Mouse (Mus musculus): ENCODE measurements around the gene Miip. TPM values are rescaled to one million over a fixed set of nuclear protein-coding genes. Genes with fewer than 3 reads are reported as not detected.

The Miip gene
- 52.2 and 53.4 TPM in 2 replicates for polyA plus RNA-seq (2016; fragmentation: Nextera tagmentation; extraction: Ambion mirVana)

DNA sequence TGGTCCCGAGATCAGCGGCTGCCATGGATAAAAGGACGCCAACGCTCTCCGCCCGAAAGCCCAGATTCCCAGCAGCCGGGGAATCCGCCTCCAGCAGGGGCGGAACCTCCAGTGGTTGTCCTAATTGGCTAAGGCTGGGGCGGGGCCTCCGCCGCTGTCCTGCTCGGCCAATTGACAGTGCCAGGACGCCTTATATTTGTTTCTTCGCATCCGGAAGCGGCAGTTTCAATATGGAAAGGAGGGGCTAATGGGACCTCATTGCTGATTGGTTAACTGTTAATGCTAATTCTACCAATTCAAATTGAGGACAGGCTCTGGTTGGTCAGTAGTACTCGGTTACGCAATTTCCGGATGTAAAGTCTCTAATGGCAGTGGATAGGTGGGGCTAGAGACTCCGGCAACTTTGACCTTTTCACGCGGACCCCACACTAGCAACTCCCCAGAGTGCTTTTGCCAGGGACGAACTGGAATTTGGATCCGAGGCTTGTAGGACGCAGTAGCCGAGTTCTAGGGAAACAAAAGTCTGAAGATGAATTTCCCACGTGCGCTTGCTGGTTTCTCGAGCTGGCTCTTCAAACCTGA is at the start of gene Miip, which contains the start of gene Fv1:
Gene Miip (minus strand): TSS at position 367 of the 582 bp plus-strand sequence.
Gene Fv1 (plus strand): TSS at position 530 of the 582 bp plus-strand sequence.
- Histone ChIP-seq H3K4me2 (replicated peaks) (peak within 1 kb of the TSS; percentile 80), H3K27ac (no peak within 1 kb of the TSS), H3K4me1 (peaks cover 23% of the 10 kb centered on the region), H3K9me3 (no peaks in the 10 kb centered on the region), H3K27me3 (replicated peaks) (no peaks in the 10 kb centered on the region), H3K36me3 (peaks cover 44% of the 10 kb centered on the region), H3K9ac (peak within 1 kb of the TSS; percentile 75), H3K4me3 (peak within 1 kb of the TSS; percentile 76)
- WGBS: under 1% methylated on average over 30 of the region's 30 CpGs
- peak; percentile 98 for ATAC-seq (ENCODE audit: low FRiP score, low read depth)

DNA sequence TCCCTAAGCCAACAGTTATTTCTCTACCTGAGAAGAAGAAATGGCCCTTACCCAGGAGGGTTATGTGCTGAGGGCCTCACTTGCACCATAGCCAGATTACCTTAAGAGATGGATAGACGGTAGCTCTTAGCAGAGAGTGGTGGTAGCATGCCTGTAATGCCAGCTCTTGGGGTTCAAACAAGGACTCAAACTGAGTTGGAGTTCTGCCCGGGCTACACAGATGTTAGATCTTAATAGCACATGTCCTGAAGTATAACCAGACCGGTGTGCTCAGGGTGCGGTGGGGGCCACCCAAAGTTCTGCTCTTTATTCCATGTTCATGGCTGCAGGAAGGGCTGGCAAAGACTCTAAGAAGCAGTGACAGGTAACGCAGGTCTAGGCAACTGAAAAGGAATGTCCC is 40.9 kb upstream of the Miip start:
- Histone ChIP-seq H3K4me2 (replicated peaks) (no peak overlapping the region), H3K36me3 (0 out of 2 replicates have a peak, but pooled peaks cover 3% of the 10 kb centered on the region), H3K9me3 (no peaks in the 10 kb centered on the region), H3K4me1 (no peaks in the 10 kb centered on the region), H3K27me3 (replicated peaks) (no peaks in the 10 kb centered on the region), H3K27ac (no peak overlapping the region), H3K9ac (no peak overlapping the region), H3K4me3 (no peak overlapping the region)
- 90% methylated on average over 5 of the region's 5 CpGs for WGBS
- ATAC-seq (ENCODE audit: low FRiP score, low read depth): no peak

DNA sequence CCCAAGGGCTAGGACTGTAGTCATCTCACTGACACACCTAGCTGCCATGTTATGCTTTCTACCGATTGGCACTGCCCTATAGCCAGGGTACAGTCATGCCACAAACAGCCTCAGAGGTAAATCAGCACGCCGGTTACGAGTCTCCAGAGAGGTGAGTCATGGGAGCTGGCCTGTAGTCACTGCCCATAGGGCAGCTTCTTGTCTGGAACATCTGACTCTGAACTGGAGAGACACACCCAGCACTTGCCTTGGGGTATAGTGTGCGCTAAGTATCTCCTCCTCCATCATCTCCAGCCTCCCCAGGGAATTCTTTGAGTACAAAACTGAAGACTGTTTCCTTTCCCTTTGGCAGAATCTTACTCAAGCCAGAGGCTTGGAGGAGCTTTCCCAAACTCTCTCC is 37.6 kb upstream of the Miip start:
- no peaks in the 10 kb centered on the region for H3K27me3 ChIP-seq (replicated peaks)

DNA sequence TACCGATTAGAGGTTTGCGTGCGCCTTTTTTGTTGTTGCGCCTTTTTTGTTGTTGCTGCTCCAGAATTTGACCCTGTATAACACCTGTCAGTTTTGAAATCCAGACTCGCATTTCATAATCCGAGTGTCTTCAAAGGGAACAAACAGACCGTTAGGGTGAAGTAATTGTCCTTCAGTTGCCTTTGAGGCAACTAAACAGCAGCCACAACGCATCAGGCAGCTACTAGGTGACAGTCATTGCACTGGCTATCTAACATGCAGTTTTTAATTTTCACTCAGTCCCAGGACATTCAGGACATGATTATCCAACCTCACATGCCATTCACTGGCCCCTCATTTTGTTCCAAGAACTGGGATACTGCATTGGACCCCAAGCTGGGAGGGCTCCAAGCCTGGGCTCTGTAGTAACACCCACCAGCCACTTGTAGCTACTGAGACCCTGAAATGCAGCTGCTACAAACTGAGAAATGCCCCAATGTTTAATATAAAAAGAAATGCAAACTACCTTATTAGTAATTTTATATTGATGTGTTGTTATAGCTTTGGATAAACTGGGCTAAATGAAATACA is 36.6 kb upstream of the Miip start:
- H3K36me3 ChIP-seq: peaks cover 24% of the 10 kb centered on the region; the same call in 1 of the 2 replicates
- H3K27me3 ChIP-seq (replicated peaks): no peaks in the 10 kb centered on the region
- H3K4me1 ChIP-seq: peaks cover 7% of the 10 kb centered on the region
- peak overlapping the region; percentile 72 for H3K4me2 ChIP-seq (replicated peaks)
- peak; percentile 23 for ATAC-seq (ENCODE audit: low FRiP score, low read depth)
- H3K9ac ChIP-seq: no peak overlapping the region
- no peaks in the 10 kb centered on the region for H3K9me3 ChIP-seq
- WGBS: 3% methylated on average over 8 of the region's 8 CpGs
- H3K4me3 ChIP-seq: peak overlapping the region; percentile 89
- H3K27ac ChIP-seq: no peak overlapping the region

More for the DNA sequence above, 37.6 kb upstream of the Miip start:
- Histone ChIP-seq H3K36me3 (peaks cover 14% of the 10 kb centered on the region; the same call in 1 of the 2 replicates), H3K9ac (no peak overlapping the region), H3K4me3 (no peak overlapping the region), H3K27ac (no peak overlapping the region), H3K4me2 (replicated peaks) (no peak overlapping the region), H3K9me3 (no peaks in the 10 kb centered on the region), H3K4me1 (peaks cover 7% of the 10 kb centered on the region)
- WGBS: 89% methylated on average over 5 of the region's 5 CpGs
- ATAC-seq (ENCODE audit: low FRiP score, low read depth): no peak

DNA sequence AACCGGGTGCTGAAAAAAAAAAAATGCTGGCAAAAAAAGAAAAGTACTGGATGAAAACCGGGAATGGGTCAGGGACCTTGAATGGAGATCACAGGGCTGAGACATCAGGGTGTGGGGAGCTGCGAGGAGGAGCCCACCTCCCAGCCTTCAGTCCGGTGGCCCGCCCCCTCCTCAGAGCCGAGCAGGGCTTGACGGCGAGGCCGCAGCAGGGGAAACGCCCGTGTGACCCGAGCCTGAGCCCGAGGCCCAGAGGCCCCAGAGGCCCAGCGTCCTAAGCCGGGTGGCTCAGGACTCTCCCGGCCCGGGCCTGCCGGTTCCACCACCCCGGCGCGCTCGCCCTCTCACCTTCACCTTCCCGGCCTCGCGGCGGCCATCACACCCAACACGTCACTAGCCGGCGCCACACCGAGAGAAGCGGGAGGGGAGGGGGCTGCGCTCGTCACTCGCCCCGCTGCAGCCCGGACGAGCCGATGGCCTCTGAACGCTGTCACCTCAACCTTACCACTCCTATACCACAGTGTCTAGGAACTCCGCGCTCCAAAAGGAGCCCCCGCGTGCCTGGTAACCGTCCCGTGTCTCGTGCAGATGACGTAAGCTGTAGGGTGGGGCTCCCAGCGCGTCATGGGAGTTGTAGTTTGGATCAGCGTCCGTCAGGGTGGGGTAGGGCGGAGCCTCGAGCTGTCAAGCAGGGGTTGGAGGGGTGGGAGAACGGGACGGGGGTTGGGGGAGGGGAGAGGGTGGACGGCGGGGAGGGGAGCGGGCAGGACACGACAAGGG is 35.9 kb upstream of the Miip start, which contains the start of gene Mfn2:
Gene Mfn2 (minus strand): TSS at position 392 of the 777 bp plus-strand sequence.
- no peaks in the 10 kb centered on the region for H3K27me3 ChIP-seq (replicated peaks)

DNA sequence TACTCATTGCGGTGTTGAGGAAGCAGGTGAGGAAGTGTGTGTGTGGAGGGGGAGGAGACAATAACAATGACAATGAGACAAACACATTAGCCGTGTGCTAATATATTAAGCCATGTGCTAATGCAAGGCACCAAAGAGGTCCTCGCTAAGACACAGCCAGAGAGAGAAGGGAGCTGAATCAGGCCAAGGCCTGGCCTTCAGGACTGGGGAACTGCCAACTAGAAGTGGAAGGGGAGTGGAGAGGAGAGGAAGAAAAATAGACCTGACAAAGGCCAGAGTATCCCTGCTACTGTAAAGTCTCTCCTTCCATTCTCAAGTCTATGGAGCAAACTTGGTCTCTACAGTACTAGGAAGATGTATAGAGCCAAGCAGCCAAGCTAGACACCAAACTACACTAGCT is 35.0 kb upstream of the Miip start:
- WGBS: 88% methylated on average over 3 of the region's 3 CpGs
- H3K36me3 ChIP-seq: peaks cover 39% of the 10 kb centered on the region
- ATAC-seq (ENCODE audit: low FRiP score, low read depth): no peak
- H3K4me1 ChIP-seq: peaks cover 7% of the 10 kb centered on the region
- H3K27ac ChIP-seq: no peak overlapping the region
- H3K27me3 ChIP-seq (replicated peaks): no peaks in the 10 kb centered on the region
- H3K9ac ChIP-seq: peak overlapping the region; percentile 84; the same call in 1 of the 2 replicates
- H3K4me3 ChIP-seq: peak overlapping the region; percentile 89
- peak overlapping the region; percentile 72 for H3K4me2 ChIP-seq (replicated peaks)
- no peaks in the 10 kb centered on the region for H3K9me3 ChIP-seq

More for the DNA sequence above, 35.9 kb upstream of the Miip start, which contains the start of gene Mfn2:
- peaks cover 30% of the 10 kb centered on the region for H3K36me3 ChIP-seq
- peak within 1 kb of the TSS; percentile 72 for H3K4me2 ChIP-seq (replicated peaks)
- peaks cover 7% of the 10 kb centered on the region for H3K4me1 ChIP-seq
- WGBS: under 1% methylated on average over 59 of the region's 59 CpGs
- no peak within 1 kb of the TSS for H3K27ac ChIP-seq
- peak within 1 kb of the TSS; percentile 89 for H3K4me3 ChIP-seq
- H3K9me3 ChIP-seq: no peaks in the 10 kb centered on the region
- H3K9ac ChIP-seq: peak within 1 kb of the TSS; percentile 84
- peak; percentile 95 for ATAC-seq (ENCODE audit: low FRiP score, low read depth)

DNA sequence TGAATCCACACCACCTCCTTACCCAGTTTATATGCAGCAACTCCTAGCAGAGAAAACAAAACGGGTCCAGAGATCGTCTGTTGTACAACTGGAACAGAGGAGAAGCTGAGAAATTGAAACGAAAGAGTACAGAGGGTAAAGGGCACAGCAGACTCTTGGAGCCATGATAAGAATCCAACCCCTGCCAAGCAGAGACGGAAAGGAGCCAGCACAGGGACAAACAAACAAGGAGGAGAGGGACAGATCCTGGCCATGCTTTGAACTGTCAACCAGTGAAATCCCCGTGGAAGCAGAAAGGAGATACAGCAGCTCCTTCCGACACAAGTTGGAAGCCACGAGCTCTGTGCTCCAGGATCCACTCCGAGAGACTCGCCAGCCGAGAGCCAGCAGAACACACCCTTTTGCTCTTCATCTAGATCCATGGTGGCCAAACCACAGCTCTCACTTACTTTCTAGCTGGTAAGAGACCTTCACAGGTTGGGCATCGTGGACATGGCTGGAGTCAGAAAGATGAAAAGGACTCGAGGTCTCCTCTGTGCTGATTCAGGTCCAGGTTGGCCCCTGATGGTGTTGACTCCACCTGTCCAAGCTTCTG is 34.4 kb upstream of the Miip start:
- WGBS: 92% methylated on average over 12 of the region's 12 CpGs
- H3K9me3 ChIP-seq: no peaks in the 10 kb centered on the region
- H3K9ac ChIP-seq: no peak overlapping the region
- H3K4me2 ChIP-seq (replicated peaks): no peak overlapping the region; the same call in 1 of the 2 replicates
- ATAC-seq (ENCODE audit: low FRiP score, low read depth): no peak
- no peak overlapping the region for H3K27ac ChIP-seq
- H3K36me3 ChIP-seq: peaks cover 45% of the 10 kb centered on the region
- no peak overlapping the region for H3K4me3 ChIP-seq
- H3K4me1 ChIP-seq: peaks cover 7% of the 10 kb centered on the region
- no peaks in the 10 kb centered on the region for H3K27me3 ChIP-seq (replicated peaks)

DNA sequence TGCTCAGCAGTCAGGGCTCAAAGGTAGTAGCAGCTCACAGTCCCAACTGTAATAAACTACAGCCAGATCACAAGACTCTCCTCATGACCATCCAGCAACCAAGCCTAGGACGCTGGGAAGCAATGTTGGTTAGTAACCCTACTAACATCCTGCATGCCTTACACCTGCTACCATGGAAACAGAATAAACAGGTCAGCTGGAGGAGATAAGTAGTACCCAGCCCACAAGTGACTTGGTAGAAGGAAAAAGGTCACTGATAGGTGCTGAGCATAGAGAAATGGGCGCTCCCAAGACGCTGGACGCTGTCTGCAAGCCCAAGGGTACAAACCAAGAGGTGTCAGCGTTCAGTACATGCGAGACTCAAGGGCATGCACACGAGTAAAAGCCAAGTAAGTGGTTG is 31.8 kb upstream of the Miip start:
- ATAC-seq (ENCODE audit: low FRiP score, low read depth): no peak
- no peaks in the 10 kb centered on the region for H3K27me3 ChIP-seq (replicated peaks)
- peaks cover 7% of the 10 kb centered on the region for H3K4me1 ChIP-seq
- H3K9me3 ChIP-seq: no peaks in the 10 kb centered on the region
- peaks cover 71% of the 10 kb centered on the region for H3K36me3 ChIP-seq
- no peak overlapping the region for H3K4me3 ChIP-seq
- H3K9ac ChIP-seq: no peak overlapping the region
- 90% methylated on average over 7 of the region's 7 CpGs for WGBS
- no peak overlapping the region for H3K27ac ChIP-seq
- no peak overlapping the region for H3K4me2 ChIP-seq (replicated peaks)

DNA sequence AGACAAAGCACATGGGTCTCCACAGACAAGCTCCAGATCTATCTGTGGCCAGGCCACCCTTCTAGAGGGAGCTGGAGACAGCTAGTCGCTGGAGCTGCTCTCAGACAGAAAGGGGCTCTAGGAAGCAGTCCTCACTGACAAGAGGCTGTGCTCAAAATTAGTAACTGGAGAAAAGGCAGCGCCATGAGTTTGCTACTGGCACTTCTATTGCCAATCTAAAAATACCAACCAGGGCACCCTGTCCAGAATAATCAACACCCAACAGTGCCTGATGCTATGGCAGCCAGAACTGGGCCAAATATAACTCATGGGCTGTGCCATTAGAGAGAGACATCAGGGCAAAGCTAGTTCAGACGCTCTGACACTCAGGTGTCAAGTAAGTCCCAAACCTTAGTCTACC is 28.7 kb upstream of the Miip start:
- Histone ChIP-seq H3K27me3 (replicated peaks) (no peaks in the 10 kb centered on the region), H3K4me3 (no peak overlapping the region), H3K9ac (no peak overlapping the region), H3K4me1 (no peaks in the 10 kb centered on the region), H3K36me3 (peaks cover 91% of the 10 kb centered on the region), H3K27ac (no peak overlapping the region), H3K9me3 (no peaks in the 10 kb centered on the region), H3K4me2 (replicated peaks) (no peak overlapping the region)
- WGBS: 87% methylated on average over 3 of the region's 3 CpGs
- ATAC-seq (ENCODE audit: low FRiP score, low read depth): no peak

DNA sequence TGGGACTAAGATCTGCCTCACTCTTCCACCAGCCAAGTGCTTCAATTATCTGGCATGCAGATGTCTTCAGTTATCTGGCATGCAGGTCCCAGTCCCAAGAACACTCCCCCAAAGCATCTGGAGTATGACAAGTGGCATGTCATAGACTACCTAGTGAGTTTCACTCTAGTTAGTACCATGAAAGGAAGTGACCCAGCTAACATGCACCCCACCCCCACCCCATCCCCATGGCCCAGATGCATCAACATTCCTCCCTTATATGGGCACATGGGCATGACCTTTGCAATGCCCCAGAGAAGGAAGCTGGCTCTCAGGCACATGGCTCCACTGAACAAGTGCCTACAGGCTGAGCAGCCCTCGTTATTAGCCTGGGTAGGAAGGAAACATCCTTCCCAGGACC is 27.8 kb upstream of the Miip start:
- Histone ChIP-seq H3K9ac (no peak overlapping the region), H3K36me3 (peaks cover 93% of the 10 kb centered on the region), H3K4me2 (replicated peaks) (no peak overlapping the region), H3K27me3 (replicated peaks) (no peaks in the 10 kb centered on the region), H3K27ac (no peak overlapping the region), H3K9me3 (no peaks in the 10 kb centered on the region), H3K4me1 (no peaks in the 10 kb centered on the region), H3K4me3 (no peak overlapping the region)
- 51% methylated on average over 1 of the region's 1 CpGs for WGBS
- no peak for ATAC-seq (ENCODE audit: low FRiP score, low read depth)

DNA sequence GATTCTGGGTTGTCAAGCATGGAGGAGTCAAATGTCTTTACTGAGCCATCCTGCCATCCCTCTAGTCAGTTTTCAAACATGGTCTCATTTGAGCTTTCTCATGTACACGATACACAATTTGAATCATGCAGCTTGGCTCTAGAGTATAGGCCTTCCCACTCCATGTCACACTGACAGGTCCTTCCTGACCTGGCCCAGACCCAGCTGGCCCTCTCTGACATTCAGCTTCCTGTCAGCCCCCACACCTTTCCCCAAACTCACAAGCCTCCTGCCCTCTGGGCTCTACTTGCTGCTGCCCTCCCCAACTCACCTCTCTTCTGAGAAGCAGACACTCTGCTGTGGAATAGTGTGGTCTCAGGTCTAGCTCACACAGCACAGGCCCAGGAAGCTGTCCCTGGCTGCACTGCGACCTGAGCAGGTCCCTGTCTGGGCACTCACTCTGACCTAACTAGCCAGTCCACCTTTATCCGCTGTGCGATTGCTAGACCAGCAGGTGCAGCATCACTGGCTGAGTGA is 27.3 kb upstream of the Miip start:
- Histone ChIP-seq H3K9ac (no peak overlapping the region), H3K9me3 (no peaks in the 10 kb centered on the region), H3K27me3 (replicated peaks) (no peaks in the 10 kb centered on the region), H3K27ac (no peak overlapping the region), H3K4me3 (no peak overlapping the region), H3K4me2 (replicated peaks) (no peak overlapping the region), H3K4me1 (no peaks in the 10 kb centered on the region), H3K36me3 (peaks cover 94% of the 10 kb centered on the region)
- 88% methylated on average over 4 of the region's 4 CpGs for WGBS
- no peak for ATAC-seq (ENCODE audit: low FRiP score, low read depth)

DNA sequence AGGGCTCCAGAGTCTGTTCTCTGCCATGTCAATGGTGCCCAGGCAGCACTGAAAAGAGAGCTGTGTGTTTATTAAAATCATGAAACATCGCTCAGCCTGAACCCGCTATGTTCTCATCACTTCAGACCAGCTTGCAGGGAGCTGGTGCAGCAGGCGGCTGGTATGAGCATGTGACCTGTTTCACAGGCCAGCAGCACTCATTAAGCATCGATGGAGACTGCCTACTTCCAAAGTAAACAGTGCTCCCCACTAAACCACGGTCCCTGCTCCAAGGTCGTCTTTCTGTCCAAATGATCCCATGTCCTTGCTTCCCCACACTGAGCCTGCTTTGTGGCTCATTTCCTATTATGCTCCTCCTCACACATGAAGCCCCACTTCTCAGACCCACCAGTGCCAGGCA is 21.7 kb upstream of the Miip start:
- H3K9ac ChIP-seq: no peak overlapping the region
- H3K27ac ChIP-seq: no peak overlapping the region
- 92% methylated on average over 6 of the region's 6 CpGs for WGBS
- no peak for ATAC-seq (ENCODE audit: low FRiP score, low read depth)
- peaks cover 89% of the 10 kb centered on the region for H3K36me3 ChIP-seq
- H3K4me2 ChIP-seq (replicated peaks): no peak overlapping the region
- no peaks in the 10 kb centered on the region for H3K9me3 ChIP-seq
- no peaks in the 10 kb centered on the region for H3K27me3 ChIP-seq (replicated peaks)
- H3K4me3 ChIP-seq: no peak overlapping the region
- H3K4me1 ChIP-seq: no peaks in the 10 kb centered on the region

Data from neural tube, embryonic 12.5 days (tissue).